Mouse (Mus musculus): ENCODE results near the gene Rp2.
"Not testable (repeated sequence)": the region's sequence is repeated elsewhere in the genome, so short reads cannot be mapped to it uniquely, and the experiment has no call there.

The Rp2 gene

GRCm38 (mm10) chrX:20364391-20365365 lies at the start of gene Rp2:
Rp2 (plus strand) TSS chrX:20364481.
- peak; percentile 60 for DNase-seq (ENCODE audit: low read depth, low spot score)

- no peak for DNase-seq (ENCODE audit: low read depth, low spot score)
These were observed 31.5 kb upstream of the Rp2 start for GRCm38 (mm10) chrX:20332756-20333155.

- no peak for DNase-seq (ENCODE audit: low read depth, low spot score)
These were observed 28.6 kb upstream of the Rp2 start for GRCm38 (mm10) chrX:20335722-20336121.

- DNase-seq (ENCODE audit: low read depth, low spot score) = no peak
These were observed 19.3 kb upstream of the Rp2 start for GRCm38 (mm10) chrX:20344980-20345379.

- no peak for DNase-seq (ENCODE audit: low read depth, low spot score)
These were observed 17.9 kb upstream of the Rp2 start for GRCm38 (mm10) chrX:20346355-20346754.

- not testable (repeated sequence) for DNase-seq (ENCODE audit: low read depth, low spot score)
These were observed 14.0 kb upstream of the Rp2 start for GRCm38 (mm10) chrX:20350241-20350640.

GRCm38 (mm10) chrX:20355283-20355682 lies 9.0 kb upstream of the Rp2 start:
- DNase-seq (ENCODE audit: low read depth, low spot score) = no peak

GRCm38 (mm10) chrX:20356309-20356708 lies 8.0 kb upstream of the Rp2 start:
- DNase-seq (ENCODE audit: low read depth, low spot score) = no peak

- DNase-seq (ENCODE audit: low read depth, low spot score) = no peak
These were observed 1.8 kb downstream of the Rp2 start for GRCm38 (mm10) chrX:20366036-20366435.

GRCm38 (mm10) chrX:20379347-20380014 lies 15.2 kb downstream of the Rp2 start:
- no peak for DNase-seq (ENCODE audit: low read depth, low spot score)

GRCm38 (mm10) chrX:20382260-20382659 lies 18.0 kb downstream of the Rp2 start:
- no peak for DNase-seq (ENCODE audit: low read depth, low spot score)

- DNase-seq (ENCODE audit: low read depth, low spot score) = no peak
These were observed 22.7 kb downstream of the Rp2 start for GRCm38 (mm10) chrX:20387006-20387405.

GRCm38 (mm10) chrX:20391964-20392363 lies 27.7 kb downstream of the Rp2 start:
- not testable (repeated sequence) for DNase-seq (ENCODE audit: low read depth, low spot score)

GRCm38 (mm10) chrX:20392942-20393341 lies 28.7 kb downstream of the Rp2 start:
- DNase-seq (ENCODE audit: low read depth, low spot score) = no peak

- DNase-seq (ENCODE audit: low read depth, low spot score) = no peak
These were observed 39.8 kb downstream of the Rp2 start for GRCm38 (mm10) chrX:20404068-20404467.

GRCm38 (mm10) chrX:20406909-20407308 lies 42.6 kb downstream of the Rp2 start:
- DNase-seq (ENCODE audit: low read depth, low spot score) = no peak

GRCm38 (mm10) chrX:20407676-20408075 lies 43.4 kb downstream of the Rp2 start:
- DNase-seq (ENCODE audit: low read depth, low spot score) = no peak

- no peak for DNase-seq (ENCODE audit: low read depth, low spot score)
These were observed 47.1 kb downstream of the Rp2 start for GRCm38 (mm10) chrX:20411382-20411781.

- DNase-seq (ENCODE audit: low read depth, low spot score) = no peak
These were observed 47.9 kb downstream of the Rp2 start for GRCm38 (mm10) chrX:20412221-20412620.

- DNase-seq (ENCODE audit: low read depth, low spot score) = no peak
These were observed 50.8 kb downstream of the Rp2 start for GRCm38 (mm10) chrX:20414885-20415622.

- DNase-seq (ENCODE audit: low read depth, low spot score) = no peak
These were observed 54.2 kb downstream of the Rp2 start for GRCm38 (mm10) chrX:20418461-20418860.

- DNase-seq (ENCODE audit: low read depth, low spot score) = no peak
These were observed 55.3 kb downstream of the Rp2 start for GRCm38 (mm10) chrX:20419536-20419935.
